Mouse (Mus musculus): ENCODE data around the gene Golt1b. TPM values are rescaled to one million over a fixed set of nuclear protein-coding genes. Genes with fewer than 3 reads are reported as not detected.

The Golt1b gene
- polyA plus RNA-seq, 1 experiment from 2014 or later = 144 TPM

GRCm38 (mm10) chr6:142429072-142429471 lies 42.1 kb downstream of the Golt1b start:
- Histone ChIP-seq H3K9ac (replicated peaks; ENCODE audit: low read length) (no peak overlapping the region), H3K27ac (replicated peaks; ENCODE audit: low read depth, low read length) (no peak overlapping the region), H3K27me3 (ENCODE audit: control insufficient read depth, insufficient read depth, low read length) (no peaks in the 10 kb centered on the region), H3K4me2 (ENCODE audit: low read depth, low read length) (no peak overlapping the region), H3K4me1 (ENCODE audit: control insufficient read depth, insufficient read depth, low read length) (no peaks in the 10 kb centered on the region), H3K4me3 (ENCODE audit: low read depth, low read length) (no peak overlapping the region), H3K36me3 (replicated peaks; ENCODE audit: control insufficient read depth, insufficient read depth, low read depth, low read length) (no peaks in the 10 kb centered on the region), H3K9me3 (replicated peaks; ENCODE audit: control insufficient read depth, low read length) (no peaks in the 10 kb centered on the region)
- DNase-seq (ENCODE audit: low spot score) = no peak
- no peak for ATAC-seq (replicated peaks; ENCODE audit: insufficient number of reproducible peaks, low FRiP score, low TSS enrichment, low read depth)

GRCm38 (mm10) chr6:142451381-142451780 lies 64.4 kb downstream of the Golt1b start:
- Histone ChIP-seq H3K4me1 (ENCODE audit: control insufficient read depth, insufficient read depth, low read length) (no peaks in the 10 kb centered on the region), H3K4me2 (ENCODE audit: low read depth, low read length) (no peak overlapping the region), H3K9ac (replicated peaks; ENCODE audit: low read length) (no peak overlapping the region), H3K9me3 (replicated peaks; ENCODE audit: control insufficient read depth, low read length) (no peaks in the 10 kb centered on the region), H3K36me3 (replicated peaks; ENCODE audit: control insufficient read depth, insufficient read depth, low read depth, low read length) (no peaks in the 10 kb centered on the region), H3K27me3 (ENCODE audit: control insufficient read depth, insufficient read depth, low read length) (no peaks in the 10 kb centered on the region), H3K27ac (replicated peaks; ENCODE audit: low read depth, low read length) (no peak overlapping the region), H3K4me3 (ENCODE audit: low read depth, low read length) (no peak overlapping the region)
- no peak for ATAC-seq (replicated peaks; ENCODE audit: insufficient number of reproducible peaks, low FRiP score, low TSS enrichment, low read depth)
- WGBS = 80% methylated on average over 12 of the region's 12 CpGs
- DNase-seq (ENCODE audit: low spot score) = no peak

GRCm38 (mm10) chr6:142453311-142453710 lies 66.3 kb downstream of the Golt1b start:
- DNase-seq (ENCODE audit: low spot score) = no peak
- H3K9me3 ChIP-seq (replicated peaks; ENCODE audit: control insufficient read depth, low read length) = no peaks in the 10 kb centered on the region
- WGBS = 80% methylated on average over 2 of the region's 2 CpGs

More at GRCm38 (mm10) chr6:142453311-142453710, 66.3 kb downstream of the Golt1b start:
- Histone ChIP-seq H3K4me2 (ENCODE audit: low read depth, low read length) (no peak overlapping the region), H3K27me3 (ENCODE audit: control insufficient read depth, insufficient read depth, low read length) (no peaks in the 10 kb centered on the region), H3K4me1 (ENCODE audit: control insufficient read depth, insufficient read depth, low read length) (no peaks in the 10 kb centered on the region), H3K9ac (replicated peaks; ENCODE audit: low read length) (no peak overlapping the region), H3K36me3 (replicated peaks; ENCODE audit: control insufficient read depth, insufficient read depth, low read depth, low read length) (no peaks in the 10 kb centered on the region), H3K27ac (replicated peaks; ENCODE audit: low read depth, low read length) (no peak overlapping the region), H3K4me3 (ENCODE audit: low read depth, low read length) (no peak overlapping the region)
- no peak for ATAC-seq (replicated peaks; ENCODE audit: insufficient number of reproducible peaks, low FRiP score, low TSS enrichment, low read depth)

Other genes starting within 250 kb of the Golt1b start
- gene Slco1a6, start 178.7 kb upstream of the Golt1b start, polyA plus RNA-seq (2014; fragmentation: Nextera tagmentation; extraction: Ambion mirVana) = not detected in 2 replicates
- gene Iapp, start 88.8 kb upstream of the Golt1b start, polyA plus RNA-seq (2014; fragmentation: Nextera tagmentation; extraction: Ambion mirVana) = 0.35 and 0.52 TPM in 2 replicates
- 0.21 and 0.43 TPM in 2 replicates for gene Slco1a5, start 64.2 kb upstream of the Golt1b start, polyA plus RNA-seq (2014; fragmentation: Nextera tagmentation; extraction: Ambion mirVana)
- 21.5 and 25.0 TPM in 2 replicates for gene Pyroxd1, start 41.6 kb upstream of the Golt1b start, polyA plus RNA-seq (2014; fragmentation: Nextera tagmentation; extraction: Ambion mirVana)
- 37.3 TPM in 2 replicates for gene Recql, start 134 bp upstream of the Golt1b start, polyA plus RNA-seq (2014; fragmentation: Nextera tagmentation; extraction: Ambion mirVana)
- gene Spx, start 26.2 kb downstream of the Golt1b start, polyA plus RNA-seq (2014; fragmentation: Nextera tagmentation; extraction: Ambion mirVana) = 0.59 and 0.78 TPM in 2 replicates
- gene Gys2, start 85.9 kb downstream of the Golt1b start, polyA plus RNA-seq (2014; fragmentation: Nextera tagmentation; extraction: Ambion mirVana) = not detected in 2 replicates
- 486 and 515 TPM in 2 replicates for gene Ldhb, start 120.7 kb downstream of the Golt1b start, polyA plus RNA-seq (2014; fragmentation: Nextera tagmentation; extraction: Ambion mirVana)
- 2.8 and 3.2 TPM in 2 replicates for gene Kcnj8, start 184.4 kb downstream of the Golt1b start, polyA plus RNA-seq (2014; fragmentation: Nextera tagmentation; extraction: Ambion mirVana)

Measured in embryonic facial prominence, embryonic 11.5 days (tissue).